Mouse (Mus musculus) brain, adult 10 weeks (tissue): Measurements from ENCODE around the gene Ankrd44. TPM values are rescaled to one million over a fixed set of nuclear protein-coding genes. Genes with fewer than 3 reads are reported as not detected.

Experiments used
- polyA plus RNA-seq: library from polyadenylated mRNA; stranded (reverse); fragments of 350-450 nt; fragmentation: Illumina TruSeq; extraction: RNeasy Lipid Tissue Mini Kit (QIAGEN cat#74804); gene quantifications from one replicate; pipeline ENCODE4 v1.2.3, GENCODE M21; 2015; ENCODE audit warnings: low read depth, low replicate concordance

Ankrd44 gene
- polyA plus RNA-seq, result 14.4 TPM

GRCm38 (mm10) chr1:54925971-54926771, at the start of gene Ankrd44:
Ankrd44 (minus strand) TSS chr1:54926387.

Other genes starting within 250 kb of the Ankrd44 start
- 153 TPM for gene Sf3b1, start 101.1 kb upstream of the Ankrd44 start, polyA plus RNA-seq
- 47.5 TPM for gene Coq10b, start 126.4 kb upstream of the Ankrd44 start, polyA plus RNA-seq
- 251 TPM for gene Hspe1, start 161.7 kb upstream of the Ankrd44 start, polyA plus RNA-seq
- gene Hspd1, start 161.9 kb upstream of the Ankrd44 start, polyA plus RNA-seq, result 163 TPM
- gene Mob4, start 204.8 kb upstream of the Ankrd44 start, polyA plus RNA-seq, result 88.7 TPM